Mouse (Mus musculus): ENCODE data around the gene Cdt1. TPM values are rescaled to one million over a fixed set of nuclear protein-coding genes. Genes with fewer than 3 reads are reported as not detected.
A peak's percentile ranks its signal among the peaks of the same experiment; 100 is the strongest.

The Cdt1 gene
- polyA plus RNA-seq, 1 experiment, result 79.5 TPM

DNA sequence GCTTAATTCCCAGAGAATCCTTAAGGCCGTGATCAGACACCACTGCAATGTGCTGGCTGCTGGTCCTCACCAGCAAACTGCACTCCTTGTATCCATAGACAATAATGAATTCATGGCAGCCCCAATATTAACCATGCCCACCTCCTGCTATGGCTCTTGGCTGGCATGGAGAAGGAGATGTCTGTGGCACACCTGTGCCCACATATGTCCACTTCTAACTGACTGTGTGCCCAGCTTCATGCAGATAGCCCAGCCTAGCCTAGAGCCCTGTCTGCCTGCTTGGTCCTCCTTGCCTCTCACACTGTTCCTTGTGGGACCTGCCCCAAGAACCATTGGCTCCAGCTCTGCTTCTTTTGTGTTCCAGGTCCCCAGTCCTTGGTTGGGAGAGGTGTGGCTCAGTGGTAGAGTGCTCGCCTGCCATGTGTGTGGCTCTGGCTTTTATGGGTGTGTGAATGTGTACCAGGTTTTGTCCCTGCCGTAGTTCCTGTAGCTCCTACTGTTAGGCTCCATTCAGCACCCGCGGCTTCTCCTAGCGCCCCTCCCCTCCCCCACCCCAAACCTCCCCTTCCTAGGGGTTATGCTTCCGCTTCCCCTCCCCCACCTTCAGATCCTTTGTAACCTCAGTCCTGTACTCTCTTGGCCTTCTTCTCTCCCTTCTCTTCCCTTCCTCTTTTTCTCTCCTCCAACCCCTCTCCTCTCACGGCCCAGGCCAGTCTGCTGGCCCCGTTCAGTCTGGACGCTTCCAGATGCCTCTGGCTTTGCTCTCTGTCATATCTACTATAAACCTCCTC lies 10.4 kb upstream of the Cdt1 start:
- H3K4me3 ChIP-seq (ENCODE audit: insufficient read depth, poor library complexity, severe bottlenecking), result no peak overlapping the region
- TF ChIP-seq MAX (IDR thresholded peaks at IDR 0.05) (no peak), CTCF (IDR thresholded peaks at IDR 0.05; ENCODE audit: control insufficient read depth, insufficient read depth, insufficient read length) (no peak), USF1 (IDR thresholded peaks at IDR 0.05; ENCODE audit: low read depth) (no peak), MYOG (IDR thresholded peaks at IDR 0.05; ENCODE audit: control insufficient read depth, extremely low read depth, insufficient read length) (no peak), FOSL1 (IDR thresholded peaks at IDR 0.05; ENCODE audit: insufficient read depth, low read length, poor library complexity, severe bottlenecking) (no peak), CEBPB (IDR thresholded peaks at IDR 0.05; ENCODE audit: low read depth) (no peak), MYOD1 (IDR thresholded peaks at IDR 0.05; ENCODE audit: control insufficient read depth, insufficient read length, low read depth) (no peak)

GRCm38 (mm10) chr8:122558671-122559349 lies 9.0 kb upstream of the Cdt1 start:
- H3K36me3 ChIP-seq (ENCODE audit: control insufficient read depth, insufficient read depth), result no peaks in the 10 kb centered on the region
- H3K27me3 ChIP-seq (ENCODE audit: control insufficient read depth, insufficient read depth, insufficient read length), result no peaks in the 10 kb centered on the region
- no peak overlapping the region for H3ac ChIP-seq (ENCODE audit: control insufficient read depth, insufficient read length, low read depth)
- no peak overlapping the region for H3K4me3 ChIP-seq (ENCODE audit: insufficient read depth, poor library complexity, severe bottlenecking)
- no peaks in the 10 kb centered on the region for H3K79me2 ChIP-seq (ENCODE audit: control insufficient read depth, insufficient read depth)
- no peaks in the 10 kb centered on the region for H3K79me3 ChIP-seq (ENCODE audit: low read depth)
- no peak for TF ChIP-seq MYOG (IDR thresholded peaks at IDR 0.05; ENCODE audit: control insufficient read depth, extremely low read depth, insufficient read length)
- TF ChIP-seq MAX (IDR thresholded peaks at IDR 0.05), result no peak
- TF ChIP-seq CTCF (IDR thresholded peaks at IDR 0.05; ENCODE audit: control insufficient read depth, insufficient read depth, insufficient read length), result no peak
- TF ChIP-seq USF1 (IDR thresholded peaks at IDR 0.05; ENCODE audit: low read depth), result no peak
- TF ChIP-seq MYOD1 (IDR thresholded peaks at IDR 0.05; ENCODE audit: control insufficient read depth, insufficient read length, low read depth), result no peak
- TF ChIP-seq FOSL1 (IDR thresholded peaks at IDR 0.05; ENCODE audit: insufficient read depth, low read length, poor library complexity, severe bottlenecking), result no peak
- TF ChIP-seq CEBPB (IDR thresholded peaks at IDR 0.05; ENCODE audit: low read depth), result no peak

More for the DNA sequence above, 10.4 kb upstream of the Cdt1 start:
- Histone ChIP-seq H3K79me2 (ENCODE audit: control insufficient read depth, insufficient read depth) (no peaks in the 10 kb centered on the region), H3K36me3 (ENCODE audit: control insufficient read depth, insufficient read depth) (no peaks in the 10 kb centered on the region), H3K27me3 (ENCODE audit: control insufficient read depth, insufficient read depth, insufficient read length) (no peaks in the 10 kb centered on the region), H3K79me3 (ENCODE audit: low read depth) (no peaks in the 10 kb centered on the region), H3ac (ENCODE audit: control insufficient read depth, insufficient read length, low read depth) (no peak overlapping the region)

DNA sequence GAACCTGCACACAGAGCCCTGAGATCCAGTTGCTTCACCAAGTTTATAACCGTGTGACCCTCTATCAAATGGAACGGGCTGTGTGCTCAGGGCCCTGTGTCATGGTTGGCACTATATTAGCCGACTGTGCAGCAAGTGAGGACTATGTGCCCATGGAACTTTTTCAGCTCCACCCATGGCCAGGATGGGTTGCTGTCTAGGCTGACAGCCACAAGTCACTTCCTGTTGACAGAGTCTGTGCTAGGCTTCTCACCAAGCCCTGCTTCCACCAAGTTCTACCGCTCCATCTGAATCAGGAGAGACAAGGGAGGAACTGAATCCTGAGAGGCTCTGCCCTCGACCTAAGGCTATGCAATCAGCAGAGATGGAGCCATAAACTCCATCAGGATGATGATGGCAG lies 6.6 kb upstream of the Cdt1 start:
- Histone ChIP-seq H3K79me3 (ENCODE audit: low read depth) (no peaks in the 10 kb centered on the region), H3K79me2 (ENCODE audit: control insufficient read depth, insufficient read depth) (peaks cover 4% of the 10 kb centered on the region), H3K4me3 (ENCODE audit: insufficient read depth, poor library complexity, severe bottlenecking) (no peak overlapping the region)

GRCm38 (mm10) chr8:122564363-122565352 lies 3.2 kb upstream of the Cdt1 start:
- peaks cover 24% of the 10 kb centered on the region for H3K79me2 ChIP-seq (ENCODE audit: control insufficient read depth, insufficient read depth)
- H3K36me3 ChIP-seq (ENCODE audit: control insufficient read depth, insufficient read depth), result peaks cover 6% of the 10 kb centered on the region
- H3K27me3 ChIP-seq (ENCODE audit: control insufficient read depth, insufficient read depth, insufficient read length), result no peaks in the 10 kb centered on the region
- peaks cover 15% of the 10 kb centered on the region for H3K79me3 ChIP-seq (ENCODE audit: low read depth)
- no peak overlapping the region for H3K4me3 ChIP-seq (ENCODE audit: insufficient read depth, poor library complexity, severe bottlenecking)
- H3ac ChIP-seq (ENCODE audit: control insufficient read depth, insufficient read length, low read depth), result no peak overlapping the region
- TF ChIP-seq CTCF (IDR thresholded peaks at IDR 0.05; ENCODE audit: control insufficient read depth, insufficient read depth, insufficient read length), result no peak
- no peak for TF ChIP-seq USF1 (IDR thresholded peaks at IDR 0.05; ENCODE audit: low read depth)
- TF ChIP-seq CEBPB (IDR thresholded peaks at IDR 0.05; ENCODE audit: low read depth), result no peak
- no peak for TF ChIP-seq MAX (IDR thresholded peaks at IDR 0.05)
- no peak for TF ChIP-seq FOSL1 (IDR thresholded peaks at IDR 0.05; ENCODE audit: insufficient read depth, low read length, poor library complexity, severe bottlenecking)
- TF ChIP-seq MYOD1 (IDR thresholded peaks at IDR 0.05; ENCODE audit: control insufficient read depth, insufficient read length, low read depth), result no peak

More for the DNA sequence above, 6.6 kb upstream of the Cdt1 start:
- Histone ChIP-seq H3K27me3 (ENCODE audit: control insufficient read depth, insufficient read depth, insufficient read length) (no peaks in the 10 kb centered on the region), H3ac (ENCODE audit: control insufficient read depth, insufficient read length, low read depth) (no peak overlapping the region), H3K36me3 (ENCODE audit: control insufficient read depth, insufficient read depth) (no peaks in the 10 kb centered on the region)
- TF ChIP-seq FOSL1 (IDR thresholded peaks at IDR 0.05; ENCODE audit: insufficient read depth, low read length, poor library complexity, severe bottlenecking) (no peak), MYOD1 (IDR thresholded peaks at IDR 0.05; ENCODE audit: control insufficient read depth, insufficient read length, low read depth) (no peak), MAX (IDR thresholded peaks at IDR 0.05) (no peak)

GRCm38 (mm10) chr8:122566766-122567165 lies 1.0 kb upstream of the Cdt1 start:
- peak overlapping the region; percentile 95 for H3K4me3 ChIP-seq (ENCODE audit: insufficient read depth, poor library complexity, severe bottlenecking)
- H3K79me3 ChIP-seq (ENCODE audit: low read depth), result peaks cover 31% of the 10 kb centered on the region
- peaks cover 45% of the 10 kb centered on the region for H3K79me2 ChIP-seq (ENCODE audit: control insufficient read depth, insufficient read depth)
- peak overlapping the region; percentile 88 for H3ac ChIP-seq (ENCODE audit: control insufficient read depth, insufficient read length, low read depth)
- TF ChIP-seq MYOD1 (IDR thresholded peaks at IDR 0.05; ENCODE audit: control insufficient read depth, insufficient read length, low read depth) (peak; percentile 28), CEBPB (IDR thresholded peaks at IDR 0.05; ENCODE audit: low read depth) (no peak), MAX (IDR thresholded peaks at IDR 0.05) (peak; percentile 73)
- no peaks in the 10 kb centered on the region for H3K27me3 ChIP-seq (ENCODE audit: control insufficient read depth, insufficient read depth, insufficient read length)
- H3K36me3 ChIP-seq (ENCODE audit: control insufficient read depth, insufficient read depth), result peaks cover 26% of the 10 kb centered on the region

Measured in C2C12 (cell line).